Mouse (Mus musculus): ENCODE data around the gene Ncoa7. TPM values are rescaled to one million over a fixed set of nuclear protein-coding genes. Genes with fewer than 3 reads are reported as not detected.
A peak's percentile ranks its signal among the peaks of the same experiment; 100 is the strongest.

Gene Ncoa7
- polyA plus RNA-seq, 1 experiment, result 11.7 TPM

DNA sequence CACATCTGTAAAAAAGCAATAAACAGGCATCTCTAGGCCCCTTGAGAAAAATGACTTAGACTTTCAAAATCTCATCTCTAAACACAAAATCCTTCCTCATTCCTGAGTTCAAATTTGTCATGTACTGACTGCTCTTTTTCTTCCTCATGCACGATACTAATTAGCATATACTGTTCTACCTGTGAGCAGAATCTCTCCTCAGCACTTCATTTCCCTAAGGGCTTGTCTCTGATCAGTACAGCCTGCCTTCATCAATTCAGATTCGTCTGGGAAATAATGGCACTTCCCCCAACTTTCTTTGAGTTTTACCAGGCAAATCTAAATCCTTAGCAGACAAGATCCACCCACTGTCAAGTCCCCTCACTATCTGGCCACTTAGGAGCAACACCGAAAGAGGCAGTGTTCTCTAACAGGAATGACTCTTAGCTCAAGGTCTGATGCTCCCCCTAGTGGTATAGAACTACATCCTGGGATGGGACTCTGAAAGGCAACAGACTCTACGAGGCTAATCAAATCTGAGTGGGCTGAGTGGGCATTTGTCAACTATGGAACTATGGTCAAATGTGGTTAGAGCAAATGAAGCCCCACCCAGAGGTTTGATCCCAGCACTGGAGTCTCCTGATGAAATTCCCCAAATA is 84.3 kb downstream of the Ncoa7 start:
- Histone ChIP-seq H3K4me3 (ENCODE audit: low read depth, low read length) (no peak overlapping the region), H3K27me3 (ENCODE audit: control insufficient read depth, insufficient read depth, low read length, poor library complexity, severe bottlenecking) (no peaks in the 10 kb centered on the region), H3K9ac (ENCODE audit: low read depth, poor library complexity, severe bottlenecking) (no peak overlapping the region), H3K36me3 (ENCODE audit: control insufficient read depth, insufficient read depth, low read length, poor library complexity, severe bottlenecking) (no peaks in the 10 kb centered on the region; the same call in 1 of the 2 replicates), H3K4me1 (ENCODE audit: control insufficient read depth, insufficient read depth, low read length) (no peaks in the 10 kb centered on the region), H3K9me3 (replicated peaks; ENCODE audit: control insufficient read depth, insufficient read depth, low read length, poor library complexity, severe bottlenecking) (no peaks in the 10 kb centered on the region), H3K27ac (ENCODE audit: insufficient read depth, low read length) (no peak overlapping the region)
- peak; percentile 27 for TF ChIP-seq CTCF (IDR thresholded peaks at IDR 0.05; ENCODE audit: low read depth, low read length)
- TF ChIP-seq EP300 (IDR thresholded peaks at IDR 0.05; ENCODE audit: insufficient read depth, low read depth, low read length), result no peak

DNA sequence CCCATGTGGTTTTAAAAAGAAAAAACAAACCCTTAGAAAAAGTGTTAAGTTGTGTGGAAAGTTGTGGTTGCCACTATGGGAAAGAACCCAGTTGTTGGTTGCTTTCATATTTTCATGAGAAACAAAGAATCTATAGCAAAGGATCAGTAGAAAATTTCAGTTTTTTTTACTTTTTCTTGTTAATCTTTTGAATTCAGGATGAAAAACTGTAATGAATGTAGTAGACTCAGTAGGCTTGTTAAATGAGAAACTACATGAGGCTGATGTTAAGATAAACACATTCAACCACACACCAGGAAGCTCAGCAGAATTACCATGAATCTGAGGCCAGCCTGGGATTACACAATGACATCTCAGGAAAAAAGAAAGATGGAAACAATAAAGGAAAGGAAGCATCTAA is 87.0 kb downstream of the Ncoa7 start:
- Histone ChIP-seq H3K9me3 (replicated peaks; ENCODE audit: control insufficient read depth, insufficient read depth, low read length, poor library complexity, severe bottlenecking) (no peaks in the 10 kb centered on the region), H3K9ac (ENCODE audit: low read depth, poor library complexity, severe bottlenecking) (no peak overlapping the region), H3K27me3 (ENCODE audit: control insufficient read depth, insufficient read depth, low read length, poor library complexity, severe bottlenecking) (no peaks in the 10 kb centered on the region), H3K4me3 (ENCODE audit: low read depth, low read length) (no peak overlapping the region), H3K36me3 (ENCODE audit: control insufficient read depth, insufficient read depth, low read length, poor library complexity, severe bottlenecking) (no peaks in the 10 kb centered on the region), H3K27ac (ENCODE audit: insufficient read depth, low read length) (no peak overlapping the region), H3K4me1 (ENCODE audit: control insufficient read depth, insufficient read depth, low read length) (no peaks in the 10 kb centered on the region)
- TF ChIP-seq CTCF (IDR thresholded peaks at IDR 0.05; ENCODE audit: low read depth, low read length) (no peak), POLR2A (IDR thresholded peaks at IDR 0.05; ENCODE audit: insufficient read depth, low read length) (no peak)

DNA sequence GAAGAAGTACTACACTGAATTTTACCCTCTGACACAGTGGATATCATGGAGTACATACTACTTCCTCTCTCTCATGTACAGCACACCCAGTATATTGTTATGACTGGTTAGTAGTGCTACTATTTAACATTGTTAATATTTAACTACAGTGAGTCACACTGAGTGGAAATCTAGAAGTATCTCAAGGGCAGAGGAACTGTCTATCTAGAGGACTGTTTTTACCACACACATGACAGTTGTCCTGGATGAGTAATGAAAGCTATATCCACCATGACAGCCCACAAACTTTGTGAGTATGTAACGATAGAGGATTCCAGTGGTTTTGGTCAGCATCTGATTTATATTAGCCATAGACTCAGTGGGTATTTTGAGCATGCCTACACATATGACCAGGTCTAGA is 90.6 kb downstream of the Ncoa7 start:
- H3K9me3 ChIP-seq (replicated peaks; ENCODE audit: control insufficient read depth, insufficient read depth, low read length, poor library complexity, severe bottlenecking), result no peaks in the 10 kb centered on the region
- H3K27me3 ChIP-seq (ENCODE audit: control insufficient read depth, insufficient read depth, low read length, poor library complexity, severe bottlenecking), result no peaks in the 10 kb centered on the region
- H3K4me1 ChIP-seq (ENCODE audit: control insufficient read depth, insufficient read depth, low read length), result no peaks in the 10 kb centered on the region
- no peak overlapping the region for H3K27ac ChIP-seq (ENCODE audit: insufficient read depth, low read length)
- TF ChIP-seq CTCF (IDR thresholded peaks at IDR 0.05; ENCODE audit: low read depth, low read length) (no peak), EP300 (IDR thresholded peaks at IDR 0.05; ENCODE audit: insufficient read depth, low read depth, low read length) (no peak), POLR2A (IDR thresholded peaks at IDR 0.05; ENCODE audit: insufficient read depth, low read length) (no peak)
- H3K36me3 ChIP-seq (ENCODE audit: control insufficient read depth, insufficient read depth, low read length, poor library complexity, severe bottlenecking), result no peaks in the 10 kb centered on the region
- H3K4me3 ChIP-seq (ENCODE audit: low read depth, low read length), result no peak overlapping the region
- H3K9ac ChIP-seq (ENCODE audit: low read depth, poor library complexity, severe bottlenecking), result no peak overlapping the region

DNA sequence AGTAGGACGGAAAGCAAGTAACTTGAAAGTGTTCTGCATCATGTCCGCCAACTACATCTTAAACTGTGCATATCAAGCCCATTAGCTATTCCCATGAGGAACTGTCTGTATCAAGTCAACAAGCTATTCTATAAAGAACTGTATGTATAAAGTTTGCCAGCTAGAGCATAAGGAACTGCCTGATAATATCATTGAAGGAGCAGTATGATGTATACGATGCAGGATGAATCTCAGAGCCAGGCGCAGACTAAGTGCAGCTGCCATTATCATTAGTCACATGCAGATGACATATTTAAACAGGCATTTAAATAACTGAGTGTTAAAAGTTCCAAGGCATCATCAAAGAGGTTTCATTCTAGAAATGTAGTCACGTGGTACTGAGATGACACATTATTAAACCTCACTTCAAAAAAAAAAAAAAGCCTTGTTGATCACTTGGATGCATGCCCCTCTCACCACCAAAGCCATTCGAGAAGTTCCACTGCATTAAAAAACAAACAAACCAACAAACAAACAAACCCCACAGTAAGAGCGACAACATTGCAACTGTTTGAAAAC is 93.2 kb downstream of the Ncoa7 start:
- Histone ChIP-seq H3K36me3 (ENCODE audit: control insufficient read depth, insufficient read depth, low read length, poor library complexity, severe bottlenecking) (no peaks in the 10 kb centered on the region), H3K27me3 (ENCODE audit: control insufficient read depth, insufficient read depth, low read length, poor library complexity, severe bottlenecking) (no peaks in the 10 kb centered on the region), H3K4me3 (ENCODE audit: low read depth, low read length) (no peak overlapping the region), H3K9me3 (replicated peaks; ENCODE audit: control insufficient read depth, insufficient read depth, low read length, poor library complexity, severe bottlenecking) (no peaks in the 10 kb centered on the region), H3K4me1 (ENCODE audit: control insufficient read depth, insufficient read depth, low read length) (no peaks in the 10 kb centered on the region), H3K9ac (ENCODE audit: low read depth, poor library complexity, severe bottlenecking) (no peak overlapping the region), H3K27ac (ENCODE audit: insufficient read depth, low read length) (no peak overlapping the region)
- TF ChIP-seq EP300 (IDR thresholded peaks at IDR 0.05; ENCODE audit: insufficient read depth, low read depth, low read length), result no peak
- TF ChIP-seq POLR2A (IDR thresholded peaks at IDR 0.05; ENCODE audit: insufficient read depth, low read length), result no peak
- no peak for TF ChIP-seq CTCF (IDR thresholded peaks at IDR 0.05; ENCODE audit: low read depth, low read length)

DNA sequence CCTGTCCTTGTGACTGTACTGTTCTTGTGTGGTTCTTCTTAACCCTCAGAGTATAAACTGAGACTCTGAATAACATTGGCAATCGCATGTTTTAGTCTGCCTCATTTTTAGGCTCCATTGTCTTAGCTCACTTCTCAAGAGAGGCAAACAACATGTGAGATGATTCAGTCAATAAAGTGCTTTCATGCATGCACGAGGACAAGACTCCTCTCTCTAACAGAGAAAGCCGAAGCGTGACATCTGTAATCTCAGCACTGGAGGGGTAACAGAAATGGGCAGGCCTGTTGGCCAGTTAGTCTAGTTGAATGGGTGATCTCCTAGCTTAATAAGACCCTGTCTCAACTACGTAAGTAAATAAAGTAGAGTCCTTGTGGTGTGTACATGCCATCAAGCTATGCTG is 95.1 kb downstream of the Ncoa7 start:
- TF ChIP-seq POLR2A (IDR thresholded peaks at IDR 0.05; ENCODE audit: insufficient read depth, low read length), result no peak
- TF ChIP-seq EP300 (IDR thresholded peaks at IDR 0.05; ENCODE audit: insufficient read depth, low read depth, low read length), result no peak
- TF ChIP-seq CTCF (IDR thresholded peaks at IDR 0.05; ENCODE audit: low read depth, low read length), result no peak
- Histone ChIP-seq H3K27me3 (ENCODE audit: control insufficient read depth, insufficient read depth, low read length, poor library complexity, severe bottlenecking) (no peaks in the 10 kb centered on the region), H3K36me3 (ENCODE audit: control insufficient read depth, insufficient read depth, low read length, poor library complexity, severe bottlenecking) (peaks cover 2% of the 10 kb centered on the region; the same call in 1 of the 2 replicates), H3K9ac (ENCODE audit: low read depth, poor library complexity, severe bottlenecking) (no peak overlapping the region), H3K4me1 (ENCODE audit: control insufficient read depth, insufficient read depth, low read length) (no peaks in the 10 kb centered on the region), H3K27ac (ENCODE audit: insufficient read depth, low read length) (no peak overlapping the region), H3K4me3 (ENCODE audit: low read depth, low read length) (no peak overlapping the region), H3K9me3 (replicated peaks; ENCODE audit: control insufficient read depth, insufficient read depth, low read length, poor library complexity, severe bottlenecking) (no peaks in the 10 kb centered on the region)

DNA sequence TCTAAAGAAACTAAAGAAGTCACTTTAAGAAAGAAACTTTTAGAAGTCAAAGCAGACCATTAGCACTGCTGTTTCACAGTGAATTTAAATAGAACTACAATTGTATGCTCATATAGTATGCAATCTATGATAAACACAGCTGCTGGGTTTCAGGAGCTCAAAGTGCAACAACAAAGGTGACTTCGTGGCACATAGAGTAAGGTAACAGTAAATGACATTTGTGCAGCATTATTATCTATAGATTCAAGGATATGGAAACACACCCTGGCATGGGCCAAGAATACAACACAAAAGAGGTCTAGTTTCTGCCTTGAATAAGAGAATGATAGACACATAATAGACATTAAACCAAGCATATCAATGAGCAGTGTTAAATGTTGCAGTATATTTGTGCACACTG is 100.5 kb downstream of the Ncoa7 start:
- no peaks in the 10 kb centered on the region for H3K9me3 ChIP-seq (replicated peaks; ENCODE audit: control insufficient read depth, insufficient read depth, low read length, poor library complexity, severe bottlenecking)
- no peak overlapping the region for H3K9ac ChIP-seq (ENCODE audit: low read depth, poor library complexity, severe bottlenecking)
- TF ChIP-seq EP300 (IDR thresholded peaks at IDR 0.05; ENCODE audit: insufficient read depth, low read depth, low read length), result no peak
- no peak for TF ChIP-seq CTCF (IDR thresholded peaks at IDR 0.05; ENCODE audit: low read depth, low read length)
- no peak for TF ChIP-seq POLR2A (IDR thresholded peaks at IDR 0.05; ENCODE audit: insufficient read depth, low read length)
- H3K27ac ChIP-seq (ENCODE audit: insufficient read depth, low read length), result no peak overlapping the region
- H3K27me3 ChIP-seq (ENCODE audit: control insufficient read depth, insufficient read depth, low read length, poor library complexity, severe bottlenecking), result no peaks in the 10 kb centered on the region
- H3K36me3 ChIP-seq (ENCODE audit: control insufficient read depth, insufficient read depth, low read length, poor library complexity, severe bottlenecking), result peaks cover 6% of the 10 kb centered on the region; the same call in 1 of the 2 replicates
- no peaks in the 10 kb centered on the region for H3K4me1 ChIP-seq (ENCODE audit: control insufficient read depth, insufficient read depth, low read length)
- H3K4me3 ChIP-seq (ENCODE audit: low read depth, low read length), result no peak overlapping the region
